Mouse (Mus musculus) retina, postnatal 1 day (tissue): ENCODE measurements around the gene Shisa4.

Experiments used
- DNase-seq: peaks from one replicate; pipeline ENCODE4 v3.0.0-alpha.2; 2012

Gene Shisa4

DNA sequence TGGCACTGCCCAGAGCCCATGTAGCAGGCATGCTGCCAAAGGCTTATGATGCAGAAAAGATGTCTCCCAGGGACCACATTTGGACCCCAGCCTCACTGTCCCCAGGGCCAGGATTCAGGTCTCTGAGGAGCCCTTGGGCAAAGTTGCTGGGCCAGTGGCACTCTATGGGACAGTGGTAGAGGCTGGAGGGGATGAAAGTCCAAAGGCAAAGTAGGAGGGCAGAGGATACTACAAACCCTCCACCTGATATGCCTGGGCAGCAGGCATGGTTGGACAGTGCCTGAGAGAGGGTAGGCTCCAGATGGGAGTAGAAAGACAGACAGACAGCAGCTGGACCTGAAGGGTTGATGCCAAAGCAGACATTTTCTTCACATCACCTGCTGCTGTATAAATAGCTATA is 8.7 kb downstream of the Shisa4 start:
- DNase-seq = no peak

DNA sequence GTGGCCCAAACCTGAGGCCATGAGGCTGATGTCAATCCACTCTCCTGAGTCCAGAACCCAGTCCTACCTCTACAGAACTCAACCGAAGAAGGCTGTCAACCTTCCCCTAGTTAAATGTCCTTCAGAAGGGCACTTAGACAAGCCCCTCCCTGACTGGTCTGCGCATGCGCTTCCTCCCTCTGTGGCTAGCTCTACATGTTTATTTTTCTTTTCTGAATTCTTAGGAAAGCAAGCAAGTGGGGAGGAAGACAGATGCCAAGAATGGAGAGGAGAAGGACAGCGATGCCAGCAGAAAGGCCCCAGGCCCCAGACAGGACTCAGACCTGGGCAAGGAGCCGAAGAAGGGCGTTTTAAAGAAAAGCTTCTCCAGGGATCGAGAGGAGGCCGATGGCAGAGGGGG is 11.6 kb downstream of the Shisa4 start:
- no peak for DNase-seq

DNA sequence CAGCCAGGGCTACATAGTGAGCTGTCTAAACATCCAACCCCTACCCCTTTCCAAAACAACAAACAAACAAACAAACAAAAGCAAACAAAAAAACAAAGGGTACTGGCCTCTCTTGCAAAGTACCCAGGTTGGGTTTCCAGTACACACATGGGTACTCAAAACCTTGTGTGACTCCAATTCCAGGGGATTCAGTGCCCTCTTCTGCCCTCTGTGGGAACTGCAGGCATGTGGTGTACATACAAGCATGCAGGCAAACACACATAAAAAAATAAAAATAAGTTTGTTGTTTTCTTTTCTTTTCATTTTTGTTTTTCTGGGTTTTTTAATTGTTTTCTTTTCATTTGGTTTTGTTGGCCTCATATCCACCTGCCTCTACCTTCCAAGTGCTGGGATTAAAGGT is 12.9 kb downstream of the Shisa4 start:
- DNase-seq = no peak

DNA sequence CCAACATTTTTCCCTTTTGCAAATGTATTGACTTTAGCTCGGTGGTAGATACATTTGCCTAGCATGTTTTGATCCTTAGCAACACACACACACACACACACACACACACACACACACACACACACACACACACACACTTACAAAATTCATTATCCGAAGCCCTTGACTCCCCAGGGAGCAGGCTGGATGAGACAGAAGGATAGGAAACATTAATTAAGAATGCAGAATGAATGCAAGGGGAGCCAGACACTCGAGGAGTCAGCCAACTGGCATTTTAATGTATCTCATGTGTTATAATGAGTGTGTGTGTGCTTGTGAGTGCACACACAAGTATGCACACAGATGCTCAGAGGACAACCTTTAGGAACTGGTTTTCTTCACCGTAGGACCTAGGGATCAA is 13.5 kb downstream of the Shisa4 start:
- no peak for DNase-seq

DNA sequence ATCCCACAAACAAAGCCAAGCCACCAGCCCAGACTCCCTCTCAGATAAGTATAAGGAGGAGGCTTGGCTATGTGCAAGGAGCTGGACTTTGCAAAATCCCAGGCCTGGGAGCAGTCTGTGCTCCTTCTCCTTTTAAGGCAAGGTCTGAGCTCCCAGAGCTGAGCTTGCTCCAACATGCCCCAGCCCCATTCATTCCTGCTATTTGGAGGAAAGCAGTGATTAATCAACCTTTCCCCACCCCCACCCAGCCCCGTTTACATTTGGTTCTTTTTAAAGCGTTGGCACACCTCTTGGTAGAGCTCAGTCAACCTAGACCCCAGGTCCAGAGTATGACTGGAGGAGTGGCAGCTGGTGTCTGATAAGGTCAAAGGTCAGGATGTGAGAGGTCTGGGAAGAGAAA is 16.0 kb downstream of the Shisa4 start:
- DNase-seq = no peak

DNA sequence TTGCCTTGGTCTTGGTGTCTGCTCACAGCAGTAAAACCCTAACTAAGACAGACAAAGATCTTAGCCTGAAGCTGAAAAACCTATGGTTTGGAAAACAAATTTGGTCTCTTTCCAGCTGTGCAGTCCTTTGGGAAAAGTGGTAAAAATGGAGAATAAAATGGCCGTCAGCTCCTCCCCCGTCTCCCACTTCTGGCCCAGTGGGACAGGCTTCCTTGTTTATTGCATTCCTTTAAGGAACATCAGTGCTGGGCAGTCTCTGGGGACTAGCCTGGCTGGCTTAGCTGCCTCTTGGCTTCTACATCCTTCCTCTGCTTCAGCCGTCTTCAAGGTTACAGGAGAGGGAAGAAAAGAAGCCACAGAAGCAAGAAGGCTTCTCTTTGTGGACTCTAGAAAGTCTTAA is 23.1 kb downstream of the Shisa4 start:
- DNase-seq = no peak

DNA sequence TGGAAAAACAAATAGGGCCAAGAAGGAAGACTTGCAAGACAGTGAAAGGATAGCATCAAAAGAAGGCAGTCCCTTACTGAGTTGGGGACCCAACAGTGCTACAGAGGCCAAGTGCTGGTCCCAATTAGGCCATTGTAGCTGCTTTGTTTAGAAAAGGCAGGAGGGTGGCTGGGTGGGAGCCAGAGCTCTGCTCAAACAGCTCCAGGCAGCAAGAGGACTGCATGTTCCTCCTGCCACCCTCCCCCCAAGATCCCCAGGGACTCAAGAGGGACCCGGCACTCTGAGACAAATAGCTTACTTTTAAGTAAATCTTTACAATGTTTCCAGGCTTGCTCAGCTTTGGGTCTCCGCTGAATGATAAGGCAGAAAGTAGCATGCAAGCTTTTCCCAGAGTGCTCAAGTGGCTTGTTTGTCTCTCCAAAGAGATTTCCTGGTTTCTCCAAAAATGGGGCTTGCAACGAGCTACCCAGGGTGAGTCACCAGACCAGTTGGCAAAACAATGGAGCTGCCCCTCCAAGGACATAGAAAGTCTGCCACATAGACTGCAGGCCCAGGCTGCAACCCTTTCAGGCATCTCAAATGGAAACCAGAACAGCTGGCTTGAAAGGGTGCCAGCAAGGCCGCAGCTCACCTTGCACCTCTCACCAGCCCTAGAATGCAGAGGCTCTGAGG is 27.4 kb downstream of the Shisa4 start:
- DNase-seq = no peak

DNA sequence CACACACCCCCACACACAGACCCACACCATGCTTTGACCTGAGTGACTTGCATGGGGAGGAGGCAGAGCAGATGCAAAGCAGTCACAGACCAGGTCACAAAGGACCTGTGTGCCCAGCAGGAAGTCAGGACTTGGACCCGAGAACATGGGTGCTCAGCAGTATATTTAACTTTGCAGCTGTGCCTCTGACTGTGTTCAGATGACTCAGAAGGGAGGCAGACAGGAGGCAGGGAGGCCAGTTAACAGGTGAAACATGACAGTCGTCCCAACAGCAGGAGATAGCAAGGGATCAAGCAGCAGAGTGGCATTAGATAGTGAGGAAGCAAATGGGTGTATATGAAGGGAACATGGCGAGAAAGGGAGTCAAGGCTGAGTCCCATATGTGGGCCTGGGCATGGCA is 28.1 kb downstream of the Shisa4 start:
- DNase-seq = no peak

DNA sequence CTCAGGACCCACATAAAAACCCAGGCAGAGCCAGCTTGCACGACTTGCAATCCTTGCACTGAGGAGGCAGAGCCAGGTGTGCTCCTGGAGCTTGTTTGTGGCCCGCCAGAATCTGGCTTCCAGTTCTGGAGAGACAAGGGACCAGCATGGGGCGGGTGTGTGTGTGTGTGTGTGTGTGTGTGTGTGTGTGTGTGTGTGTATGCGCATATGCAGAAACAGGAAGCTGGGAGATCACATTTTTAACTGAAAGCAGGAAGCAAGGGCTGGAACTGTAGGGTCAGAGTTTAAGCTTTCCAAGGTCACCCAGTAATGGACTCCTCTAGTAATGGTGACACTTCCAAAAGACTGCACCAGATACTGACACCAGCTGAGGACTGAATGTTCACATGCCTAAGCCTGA is 31.0 kb downstream of the Shisa4 start:
- DNase-seq = no peak

DNA sequence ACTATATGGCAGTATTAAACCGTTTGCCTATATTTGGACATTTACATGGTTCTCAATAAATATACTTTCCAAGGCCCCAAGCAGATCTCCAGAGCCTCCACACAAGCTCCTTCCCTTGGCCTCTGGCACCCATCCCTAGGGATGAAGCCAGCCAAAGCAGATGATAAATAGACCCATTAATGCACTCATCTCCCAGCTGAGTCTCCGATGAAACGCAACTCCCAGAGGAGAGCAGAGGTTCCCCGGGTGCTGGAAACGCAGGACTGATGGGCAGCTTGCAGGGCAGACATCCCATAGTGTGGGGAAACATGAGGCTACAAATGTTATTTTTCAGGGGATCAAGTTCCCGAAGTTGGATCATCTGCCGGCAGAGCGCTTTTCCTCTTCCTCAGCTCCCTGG is 33.1 kb downstream of the Shisa4 start:
- DNase-seq = no peak

DNA sequence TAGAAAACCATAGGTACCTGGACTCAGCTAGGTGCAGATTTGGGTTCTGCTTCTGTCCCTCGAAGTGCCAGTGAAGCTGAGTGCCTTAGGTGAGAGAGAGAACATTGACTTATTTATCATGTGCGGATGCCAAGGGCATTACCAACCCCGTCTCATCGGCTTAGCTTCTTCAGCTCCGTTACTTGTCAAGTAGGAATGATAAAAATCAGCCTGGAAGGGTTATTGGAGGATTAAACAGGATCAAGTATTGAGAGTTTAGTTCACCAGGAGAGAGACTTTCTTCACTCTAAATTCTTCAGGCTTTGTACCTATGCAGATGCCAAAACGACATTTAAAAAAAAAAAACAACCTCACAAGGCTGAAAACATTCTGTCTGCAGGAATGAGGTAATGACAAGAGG is 44.5 kb downstream of the Shisa4 start:
- no peak for DNase-seq

DNA sequence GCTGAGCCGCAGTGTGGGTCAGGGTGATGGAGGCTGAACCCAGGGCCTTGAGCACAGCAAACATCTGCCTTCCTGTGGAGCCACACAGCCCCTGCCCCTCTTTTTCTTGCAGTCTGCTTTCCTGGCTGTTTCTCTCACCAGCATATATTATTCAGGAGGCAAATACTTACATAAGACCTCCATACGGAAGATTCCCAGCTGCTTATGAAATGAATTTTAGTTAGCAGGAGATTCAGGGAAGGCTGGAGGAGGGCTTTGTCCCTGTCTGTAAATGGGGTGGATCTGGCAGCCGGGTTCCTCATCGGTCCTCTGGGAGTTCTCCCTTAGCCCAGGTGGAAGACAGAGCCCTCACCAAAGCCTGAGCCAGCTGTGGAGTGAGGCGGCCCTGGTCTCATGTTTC is 46.7 kb downstream of the Shisa4 start:
- DNase-seq = no peak

DNA sequence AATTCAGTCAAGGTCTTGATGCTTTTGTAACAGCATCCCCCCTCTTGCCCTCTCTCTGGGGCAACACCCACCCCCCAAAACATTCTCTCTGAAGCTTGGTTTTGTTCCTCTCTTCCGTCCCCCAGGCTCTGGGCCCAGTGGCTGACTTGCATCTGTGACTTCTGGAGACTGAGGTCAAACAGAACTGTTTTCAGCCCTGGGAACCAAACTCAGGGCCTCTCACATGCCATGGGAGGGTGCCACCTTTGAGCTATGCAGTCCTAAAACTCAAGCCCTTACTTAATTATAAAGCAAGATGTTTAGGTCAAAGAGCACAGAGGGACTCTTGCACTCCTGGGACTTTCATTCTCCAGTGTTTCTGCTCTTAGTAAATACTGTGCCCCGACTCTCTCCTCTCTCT is 49.1 kb downstream of the Shisa4 start:
- no peak for DNase-seq

DNA sequence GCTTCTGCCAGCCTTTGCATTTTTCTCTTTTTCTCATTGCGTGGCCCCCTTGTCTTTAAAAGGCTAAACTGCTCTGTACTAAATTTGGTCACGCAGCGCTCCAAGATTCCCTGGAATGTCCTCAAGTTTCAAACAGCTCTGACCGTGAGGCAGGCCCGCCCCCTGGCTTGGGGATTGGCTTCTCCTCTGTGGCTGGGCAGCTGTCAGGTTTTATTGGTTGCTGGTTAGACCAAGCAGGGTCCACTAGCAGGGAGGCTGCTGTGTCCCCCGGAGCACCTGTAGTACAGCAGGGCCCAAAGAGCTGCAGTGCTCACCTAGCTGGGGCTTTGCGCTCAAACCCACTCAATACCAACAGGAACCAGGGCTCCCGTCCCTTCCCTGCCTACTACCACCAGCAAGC is 50.5 kb downstream of the Shisa4 start, which contains the start of gene Lmod1:
Gene Lmod1 (plus strand): TSS at position 237 of the 400 bp plus-strand sequence.
- peak; percentile 24 for DNase-seq

DNA sequence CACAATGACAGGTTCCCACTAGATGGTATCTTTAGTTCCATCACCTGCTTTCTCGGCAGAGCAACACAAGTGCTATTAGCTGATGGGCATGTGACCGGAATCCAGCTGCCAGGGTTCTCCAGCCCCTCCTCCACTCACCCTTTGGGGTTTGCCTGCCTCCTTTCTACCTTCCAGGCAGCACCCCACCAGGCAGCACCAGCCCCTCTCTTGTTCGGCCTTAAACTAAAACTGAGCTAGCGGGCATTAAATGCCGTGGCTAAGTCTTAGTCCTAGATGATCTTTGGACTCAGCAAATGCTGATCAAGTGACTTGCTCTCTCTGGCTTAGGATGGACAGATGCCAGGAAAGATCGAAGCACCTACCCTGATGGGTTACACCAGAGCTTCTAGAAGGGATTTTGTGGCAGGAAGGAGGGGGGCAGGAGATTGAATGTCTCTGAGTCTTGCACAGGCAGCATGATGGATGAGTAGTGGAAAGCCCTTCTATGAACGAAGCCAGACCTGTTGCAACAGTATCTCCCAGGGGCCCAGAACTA is 51.6 kb downstream of the Shisa4 start:
- no peak for DNase-seq
